Mouse (Mus musculus): Measurements from ENCODE around the gene Ankrd13d.
A peak's percentile ranks its signal among the peaks of the same experiment; 100 is the strongest.

The Ankrd13d gene

DNA sequence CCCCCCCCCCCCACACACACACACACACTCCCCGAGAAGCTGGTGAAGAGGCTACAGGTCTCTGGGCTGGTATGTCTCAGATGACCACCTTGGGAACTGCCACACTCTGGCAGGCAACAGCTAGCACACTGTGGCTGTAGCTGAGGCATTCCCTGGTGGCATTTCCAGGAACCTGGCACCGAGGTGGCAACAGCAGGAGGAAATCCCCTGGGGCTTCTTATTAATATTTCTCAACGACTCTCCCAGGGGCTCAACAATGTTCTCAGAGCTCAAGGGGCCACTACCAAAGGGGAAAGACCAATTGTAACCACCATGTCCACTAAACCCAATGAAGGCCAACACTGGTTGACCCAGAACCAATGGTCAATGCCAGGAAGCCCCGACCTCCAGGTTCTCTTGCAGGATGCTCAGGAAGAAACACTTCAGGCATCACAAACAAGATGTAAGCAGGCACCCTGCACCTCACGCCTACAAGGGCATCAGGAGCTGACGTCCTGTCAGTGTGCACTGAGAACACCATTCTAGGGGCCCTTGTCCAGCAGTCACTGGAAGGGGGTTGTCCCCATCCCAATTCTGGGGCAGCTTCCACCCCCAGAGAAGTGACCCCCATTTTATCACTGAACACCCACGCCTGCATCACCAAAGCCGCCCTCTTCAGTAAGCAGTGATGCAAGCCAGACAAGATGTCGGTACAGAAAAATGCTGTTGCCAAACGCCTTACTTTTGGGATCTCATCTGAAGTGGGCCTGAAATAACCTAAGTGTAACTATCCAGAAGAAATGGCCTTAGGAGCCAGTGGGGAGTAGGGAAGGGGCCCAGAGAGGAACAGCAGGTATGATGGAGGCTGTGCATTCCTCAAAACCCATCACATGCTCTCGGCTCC is 18.2 kb upstream of the Ankrd13d start:
- DNase-seq (ENCODE audit: low spot score) = no peak

DNA sequence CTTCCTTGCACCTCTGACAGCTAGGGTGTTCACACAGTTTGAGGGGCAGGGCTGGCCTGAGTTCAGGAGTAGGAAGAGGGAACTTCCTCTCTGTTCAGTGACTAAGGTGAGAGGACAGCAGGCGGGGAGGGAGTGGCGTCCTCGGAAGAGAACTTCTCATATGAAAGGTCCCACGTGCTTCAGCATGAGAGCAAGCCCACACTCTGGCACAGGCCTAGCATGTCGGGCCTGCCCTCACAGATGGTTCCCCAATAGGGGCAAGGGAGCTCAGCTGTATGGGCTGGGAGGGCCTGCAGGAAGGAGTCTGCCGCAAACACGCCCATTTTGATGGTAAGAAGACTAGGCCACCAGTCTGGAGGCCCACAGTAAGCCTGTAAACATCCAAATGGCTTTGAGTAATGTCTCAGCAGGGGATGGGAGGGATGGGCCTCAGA is 17.4 kb upstream of the Ankrd13d start:
- no peak for DNase-seq (ENCODE audit: low spot score)

DNA sequence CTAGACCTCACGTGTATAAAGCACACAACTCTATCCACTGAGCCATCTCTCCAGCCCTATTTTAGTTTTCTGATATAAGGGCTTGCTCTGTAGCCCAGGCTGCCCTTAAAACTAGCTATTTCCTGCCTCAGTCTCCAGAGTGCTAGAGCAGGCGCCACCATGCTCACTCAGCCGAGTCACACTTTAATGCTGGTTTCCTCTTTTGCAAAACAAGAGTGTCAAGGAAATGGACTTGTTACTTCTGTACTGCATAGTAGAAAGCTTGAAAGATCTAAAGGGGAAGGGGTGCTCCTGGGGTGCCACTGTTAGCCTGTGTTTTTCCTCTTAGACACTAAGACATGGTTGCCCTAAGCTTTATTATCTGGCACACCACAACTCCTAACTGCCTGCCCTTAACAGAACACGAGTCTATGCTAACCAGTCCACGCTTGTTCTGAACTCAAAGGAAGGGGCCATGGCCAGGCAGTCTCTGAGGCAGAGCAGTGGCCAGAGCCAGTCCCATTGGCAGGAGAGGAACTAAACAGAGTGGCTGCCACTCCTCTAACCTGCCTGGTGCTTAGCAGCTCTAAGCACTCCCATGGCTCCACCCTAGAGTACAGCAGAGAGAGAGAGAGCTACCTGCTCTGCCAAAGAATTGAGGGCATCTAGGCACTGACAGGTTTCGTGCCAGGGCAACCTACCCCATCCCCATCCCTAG is 16.8 kb upstream of the Ankrd13d start:
- no peak for DNase-seq (ENCODE audit: low spot score)

DNA sequence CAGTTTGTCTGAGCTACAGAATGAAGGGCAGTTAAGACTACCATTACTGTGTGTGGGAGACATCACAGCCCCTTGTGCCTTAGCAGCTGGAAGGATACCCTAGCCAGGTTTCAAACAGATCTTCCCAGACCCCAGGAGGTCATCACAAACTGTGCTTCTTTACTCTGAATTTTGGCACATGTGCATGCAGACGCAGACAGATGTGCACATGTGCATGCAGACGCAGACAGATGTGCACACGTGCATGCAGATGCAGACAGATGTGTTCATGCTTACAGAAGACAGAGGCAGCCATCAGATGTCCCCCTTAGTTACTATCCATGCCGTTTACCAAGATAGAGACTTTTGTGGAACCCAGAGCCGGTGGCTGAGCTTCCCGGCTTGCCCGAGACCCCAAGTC is 16.2 kb upstream of the Ankrd13d start:
- no peak for DNase-seq (ENCODE audit: low spot score)

DNA sequence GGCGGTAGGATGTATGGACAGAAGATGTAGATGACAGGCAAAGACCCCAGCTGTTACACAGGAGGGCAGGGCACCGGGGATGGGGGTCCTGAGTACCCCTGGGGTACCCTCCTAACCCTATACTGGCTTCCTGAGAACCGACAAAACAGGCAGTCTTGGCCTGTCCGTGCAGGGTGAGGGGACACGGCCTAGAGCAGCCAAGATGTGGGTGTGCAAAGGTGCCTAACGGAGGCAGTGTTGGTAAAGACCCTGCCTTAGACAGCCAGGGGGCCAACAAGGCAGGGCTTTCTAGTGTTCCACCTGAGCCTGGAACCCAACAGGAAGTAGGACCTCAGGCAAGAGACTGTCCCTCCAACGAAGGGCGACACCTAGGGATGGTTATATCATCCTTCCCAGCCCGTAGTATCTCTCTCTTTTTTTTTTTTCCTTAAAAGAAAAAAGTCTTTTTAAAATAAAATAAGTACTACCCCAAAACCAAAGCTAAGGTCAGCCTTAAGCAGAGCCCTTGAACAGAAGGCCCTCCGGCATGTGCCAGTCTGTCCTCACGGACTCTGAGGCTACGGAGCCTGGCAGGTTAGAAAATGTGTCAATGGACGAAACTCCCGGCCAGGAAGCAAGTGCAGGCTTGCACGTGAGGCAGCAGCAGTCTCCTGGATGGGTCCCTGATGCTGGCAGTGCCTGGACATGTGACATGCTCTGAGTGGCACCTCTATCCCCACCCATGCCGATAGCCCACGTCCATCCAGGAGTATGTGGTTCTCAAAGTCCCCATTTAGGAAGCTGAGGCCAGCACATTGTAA is 15.6 kb upstream of the Ankrd13d start:
- no peak for DNase-seq (ENCODE audit: low spot score)

DNA sequence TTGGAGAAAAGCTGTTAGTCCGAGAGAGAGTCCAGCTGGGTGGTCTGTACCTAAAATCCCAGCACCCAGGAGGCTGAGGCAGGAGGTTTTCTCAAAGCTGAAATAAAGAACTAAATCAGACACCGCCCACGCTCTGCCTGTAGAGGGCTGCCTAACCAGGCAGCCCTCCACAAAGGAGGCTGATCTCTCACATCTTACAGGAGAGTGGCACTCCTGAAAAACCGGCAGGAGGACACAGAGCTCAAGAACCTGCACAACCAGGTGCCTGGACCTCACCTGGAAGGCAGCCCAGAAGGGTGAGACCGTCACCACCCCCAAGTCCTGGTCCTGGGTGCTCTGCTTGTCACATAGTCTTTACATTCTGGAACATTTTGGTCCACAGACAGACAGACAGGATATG is 14.9 kb upstream of the Ankrd13d start:
- no peak for DNase-seq (ENCODE audit: low spot score)

DNA sequence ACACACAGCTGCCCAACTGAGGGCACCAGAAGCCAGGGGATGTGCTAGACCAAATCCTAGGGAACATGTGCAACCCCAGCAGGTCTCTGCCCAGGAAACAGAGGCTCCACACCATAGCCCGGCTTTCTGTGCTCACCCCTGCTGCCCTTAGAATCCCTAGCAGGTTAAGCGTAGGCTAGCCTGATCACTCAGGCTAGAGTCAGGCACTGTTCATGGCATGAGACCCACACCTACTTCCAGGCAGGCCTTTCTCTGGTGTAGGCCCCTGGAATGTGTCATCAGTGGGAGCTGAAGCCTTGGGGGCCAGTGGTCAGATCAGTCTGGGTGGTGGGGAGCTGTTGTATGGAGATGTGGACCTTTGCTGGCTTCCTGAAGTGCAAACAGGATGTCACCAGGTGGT is 13.7 kb upstream of the Ankrd13d start:
- DNase-seq (ENCODE audit: low spot score) = no peak

DNA sequence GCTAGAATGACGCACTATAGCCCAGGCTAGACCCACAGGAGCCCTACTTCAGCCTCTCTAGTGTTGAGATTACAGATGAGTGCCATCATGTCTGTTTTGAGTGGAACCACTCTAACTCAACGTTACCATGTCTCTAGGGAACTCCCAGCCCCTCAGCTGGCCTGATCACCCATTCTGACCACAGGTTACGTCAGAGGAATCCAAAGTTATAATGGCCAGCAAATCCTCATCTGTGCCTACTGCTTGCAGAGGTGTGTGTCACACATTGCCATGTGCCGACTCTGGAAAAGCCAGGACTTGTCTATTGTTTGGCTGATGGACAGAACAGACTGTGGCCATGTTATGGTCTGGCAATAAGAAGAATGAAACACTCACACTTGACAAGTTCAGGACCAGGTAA is 12.5 kb upstream of the Ankrd13d start:
- no peak for DNase-seq (ENCODE audit: low spot score)

DNA sequence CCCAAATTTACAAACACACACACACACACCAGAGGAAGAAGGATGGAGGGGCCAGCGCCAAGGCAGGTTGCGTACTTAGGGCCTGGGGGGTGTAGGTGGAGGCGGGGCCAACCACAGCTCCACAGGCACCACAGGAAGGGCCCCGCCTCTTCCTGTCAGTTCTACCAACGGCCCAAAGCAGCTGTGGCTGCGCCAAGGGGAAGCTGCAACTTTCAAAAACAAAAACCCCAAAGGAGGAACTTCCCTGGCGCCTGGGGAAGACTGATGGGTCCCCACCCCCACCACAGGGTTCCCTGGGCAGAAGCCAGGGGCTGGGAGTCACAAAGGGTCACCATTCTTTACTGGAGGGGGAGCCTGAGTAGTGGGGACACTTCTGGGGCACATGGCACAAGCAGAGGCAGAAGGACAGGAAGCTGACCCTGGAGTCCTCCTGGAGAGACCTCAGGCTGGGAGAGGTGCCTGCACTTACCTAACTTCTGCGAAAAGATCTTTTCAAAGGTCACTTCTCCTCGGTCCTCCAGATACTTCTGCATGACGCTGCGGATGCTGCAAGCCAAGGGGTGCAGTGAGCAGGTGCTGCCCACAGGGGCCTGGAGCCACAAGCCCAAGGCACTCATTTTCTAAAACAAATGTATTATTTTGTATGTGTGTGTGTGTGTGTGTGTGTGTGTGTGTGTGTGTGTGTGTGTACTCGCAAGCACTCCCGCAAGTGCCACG is 11.6 kb upstream of the Ankrd13d start:
- no peak for DNase-seq (ENCODE audit: low spot score)

DNA sequence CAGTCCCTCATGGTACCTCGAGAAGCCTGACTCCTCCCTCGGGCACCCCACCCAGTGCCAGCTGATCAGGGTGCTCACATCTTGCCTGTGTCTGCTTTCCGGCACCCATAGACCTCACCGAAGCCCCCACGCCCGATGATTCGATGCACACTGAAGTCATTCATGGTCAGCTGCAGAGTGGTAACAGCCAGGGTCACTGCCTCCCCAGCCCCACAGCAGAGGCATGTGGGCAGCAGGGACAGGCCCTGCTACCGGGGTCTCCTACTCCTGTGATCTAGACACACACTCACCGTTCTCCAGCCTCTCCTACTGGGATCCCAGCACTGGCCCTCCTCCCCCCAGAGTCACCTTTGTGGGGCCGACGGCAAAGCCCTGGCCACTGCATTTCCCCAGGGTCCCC is 8.2 kb upstream of the Ankrd13d start:
- DNase-seq (ENCODE audit: low spot score) = no peak

DNA sequence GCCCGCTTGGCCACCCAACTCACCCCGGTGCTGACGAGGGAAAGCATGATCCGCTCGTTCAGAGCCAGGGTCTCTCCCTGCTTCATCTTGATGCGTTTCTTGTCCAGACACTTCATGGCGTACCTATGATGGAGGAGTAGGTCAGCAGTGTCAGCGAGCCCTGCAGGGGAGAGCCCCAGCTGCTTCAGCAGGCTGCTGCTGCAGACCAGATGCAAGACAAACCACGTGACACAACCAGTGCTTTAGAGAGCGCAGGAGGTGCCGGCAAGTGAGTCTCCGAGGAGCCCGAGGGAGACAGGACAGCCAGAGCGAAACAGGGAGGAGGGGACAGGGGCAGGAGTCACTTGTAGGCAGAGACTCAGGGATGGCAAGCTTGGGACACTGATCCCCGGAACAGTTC is 7.8 kb upstream of the Ankrd13d start:
- DNase-seq (ENCODE audit: low spot score) = no peak

DNA sequence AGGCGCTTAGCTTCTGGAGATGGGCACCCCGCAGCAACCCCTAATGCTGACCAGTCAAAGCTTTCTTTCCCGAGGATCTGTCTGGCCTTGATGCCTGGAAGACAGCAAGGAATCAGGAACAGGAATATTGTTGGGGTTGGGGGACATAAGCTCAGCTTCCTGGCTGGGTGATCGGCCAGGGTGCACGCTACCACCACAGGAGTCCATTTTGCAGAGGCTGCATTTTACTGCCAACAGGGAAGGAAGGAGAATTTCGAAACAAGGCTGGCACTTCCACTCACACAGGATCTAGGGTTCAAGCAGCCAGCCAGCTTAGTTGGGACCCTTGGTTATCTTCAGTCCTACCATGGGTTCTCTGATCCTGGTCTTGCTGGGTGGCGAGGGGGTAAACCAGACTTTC is 716 bp upstream of the Ankrd13d start:
- no peak for DNase-seq (ENCODE audit: low spot score)

DNA sequence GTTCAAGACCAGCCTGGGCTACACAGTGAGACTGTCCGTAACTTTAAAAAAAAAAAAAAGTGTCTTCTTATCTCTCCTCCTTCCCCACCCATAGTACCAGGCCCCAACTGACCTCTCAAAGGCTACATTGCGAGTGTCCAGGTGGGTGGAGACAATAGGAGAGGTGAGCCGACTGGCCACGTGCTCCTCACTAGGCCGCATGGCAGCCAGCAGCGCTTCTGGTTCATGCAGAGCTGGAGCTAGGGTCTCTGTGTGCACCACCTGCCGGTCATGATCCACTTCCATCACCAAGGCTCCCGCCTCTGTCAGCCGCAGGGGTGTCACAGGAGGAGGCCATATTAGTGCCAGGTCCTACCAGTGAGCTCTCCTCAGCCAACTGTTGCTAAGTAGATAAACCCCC is 2.5 kb downstream of the Ankrd13d start:
- no peak for DNase-seq (ENCODE audit: low spot score)

DNA sequence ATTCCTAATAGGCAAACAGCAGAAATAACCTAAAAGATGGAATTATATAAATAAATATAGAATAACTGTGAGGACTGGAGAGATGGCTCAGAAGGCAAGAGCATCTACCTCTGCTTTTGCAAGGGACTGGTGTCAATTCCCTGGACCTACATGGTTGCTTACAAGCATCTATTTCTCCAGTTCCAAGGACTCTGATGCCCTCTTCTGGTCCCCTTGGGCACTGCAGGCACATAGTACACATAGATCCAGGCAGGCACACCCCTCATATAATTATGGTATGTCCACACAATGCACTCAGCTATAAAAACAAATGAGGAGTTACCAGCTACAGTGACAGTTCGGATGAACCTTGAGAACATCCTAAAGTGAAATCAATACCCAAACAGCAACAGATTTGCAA is 3.5 kb downstream of the Ankrd13d start:
- DNase-seq (ENCODE audit: low spot score) = no peak

DNA sequence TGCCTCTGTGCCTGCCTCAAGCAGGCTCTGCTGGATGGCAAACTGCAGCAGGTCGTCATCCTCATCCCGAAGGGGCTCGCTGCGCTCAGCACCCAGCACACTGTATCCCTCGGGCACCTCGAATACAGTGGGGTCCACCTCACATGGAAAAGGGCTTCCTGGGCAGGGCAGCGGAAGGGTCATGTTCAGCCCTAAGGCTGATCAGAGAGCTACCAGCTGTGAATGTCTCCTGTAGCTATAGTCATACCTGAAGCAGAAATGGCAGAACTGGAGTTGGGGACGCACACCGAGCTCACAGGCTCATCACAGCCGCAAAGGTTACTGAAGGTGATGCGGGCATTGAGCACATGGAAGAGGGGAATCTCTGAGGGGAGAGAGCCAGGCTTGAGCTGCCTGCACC is 12.0 kb downstream of the Ankrd13d start:
- DNase-seq (ENCODE audit: low spot score) = no peak

DNA sequence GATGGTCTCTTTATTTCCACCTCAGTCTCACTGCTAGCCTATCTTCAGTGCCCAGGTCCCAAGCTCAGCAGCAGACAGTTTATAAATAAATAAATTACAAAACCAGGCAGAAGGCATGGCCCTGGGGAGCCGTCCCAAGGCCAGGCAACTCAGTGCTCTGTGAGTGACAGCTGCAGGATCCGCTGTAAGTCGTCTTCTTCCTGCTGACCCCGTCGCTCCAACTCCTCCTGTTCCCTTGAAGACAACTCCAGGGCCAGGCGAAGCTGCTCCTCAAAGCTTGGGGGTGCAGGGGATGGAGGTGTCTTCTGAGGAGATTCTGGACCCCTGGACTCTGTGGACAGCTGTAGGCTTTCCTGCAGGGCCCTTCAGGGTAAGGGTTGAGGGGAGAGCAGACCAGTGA is 12.8 kb downstream of the Ankrd13d start:
- no peak for DNase-seq (ENCODE audit: low spot score)

DNA sequence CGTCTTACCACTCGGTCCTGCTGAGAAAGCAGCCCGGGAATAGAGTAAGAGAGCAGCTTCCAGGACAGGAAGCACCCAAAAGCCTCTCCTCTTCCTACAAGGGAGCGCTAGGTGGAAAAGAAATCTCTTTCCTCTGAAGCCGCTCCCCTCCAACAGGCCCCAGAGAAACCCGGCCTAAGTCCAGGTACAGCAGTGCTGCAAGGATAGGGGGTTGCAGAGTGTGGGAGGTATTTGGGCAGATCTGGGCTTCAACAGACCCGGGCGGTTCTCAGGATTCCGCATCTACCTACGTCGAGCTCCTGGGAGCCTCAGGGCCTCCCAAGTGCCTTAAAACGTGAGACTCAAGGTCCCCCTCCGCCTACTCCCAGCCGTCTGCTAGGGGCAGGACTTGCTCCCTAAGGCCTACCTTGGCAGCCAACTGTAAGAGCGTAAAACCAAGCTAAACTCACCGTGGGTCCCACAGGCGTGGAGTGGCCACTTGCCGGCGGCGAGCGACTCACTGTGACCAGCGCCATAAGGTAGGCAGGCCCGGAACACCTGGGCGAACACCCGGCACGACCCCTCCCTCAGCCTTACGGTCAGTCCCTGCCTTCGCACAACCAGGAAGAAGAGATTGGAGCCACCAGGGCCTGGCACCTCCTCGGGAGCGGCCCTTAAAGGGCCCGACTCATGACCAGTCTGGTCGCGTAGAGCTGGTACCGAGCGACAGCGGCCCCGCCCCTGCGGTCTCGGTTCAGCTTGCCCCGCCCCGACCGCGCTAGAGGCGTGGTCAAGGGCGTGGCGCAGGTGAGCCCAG is 14.2 kb downstream of the Ankrd13d start, which contains the start of gene Ssh3:
Gene Ssh3, minus strand, starts transcription at position 615 of the 796 bp plus-strand sequence.
- peak; percentile 65 for DNase-seq (ENCODE audit: low spot score)

DNA sequence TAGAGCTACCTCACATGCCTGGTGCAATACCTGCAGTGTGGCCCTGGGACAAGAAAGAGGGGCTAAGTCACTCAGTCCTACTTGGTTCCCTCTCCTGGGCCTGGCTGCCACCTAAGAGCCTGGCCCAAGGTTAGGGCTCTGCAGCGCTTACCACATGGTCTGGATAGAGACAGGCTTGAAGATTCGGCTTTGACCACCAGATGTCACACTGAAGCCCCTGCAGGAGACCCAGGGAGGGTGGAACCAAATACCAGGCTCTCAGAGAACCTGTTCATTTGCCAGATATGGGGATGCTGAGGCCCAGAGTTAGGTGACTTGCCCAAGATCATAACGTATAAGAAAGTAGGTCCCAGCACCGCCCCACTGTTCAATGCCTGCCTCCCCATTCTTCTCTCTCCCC is 17.0 kb downstream of the Ankrd13d start:
- DNase-seq (ENCODE audit: low spot score) = no peak

DNA sequence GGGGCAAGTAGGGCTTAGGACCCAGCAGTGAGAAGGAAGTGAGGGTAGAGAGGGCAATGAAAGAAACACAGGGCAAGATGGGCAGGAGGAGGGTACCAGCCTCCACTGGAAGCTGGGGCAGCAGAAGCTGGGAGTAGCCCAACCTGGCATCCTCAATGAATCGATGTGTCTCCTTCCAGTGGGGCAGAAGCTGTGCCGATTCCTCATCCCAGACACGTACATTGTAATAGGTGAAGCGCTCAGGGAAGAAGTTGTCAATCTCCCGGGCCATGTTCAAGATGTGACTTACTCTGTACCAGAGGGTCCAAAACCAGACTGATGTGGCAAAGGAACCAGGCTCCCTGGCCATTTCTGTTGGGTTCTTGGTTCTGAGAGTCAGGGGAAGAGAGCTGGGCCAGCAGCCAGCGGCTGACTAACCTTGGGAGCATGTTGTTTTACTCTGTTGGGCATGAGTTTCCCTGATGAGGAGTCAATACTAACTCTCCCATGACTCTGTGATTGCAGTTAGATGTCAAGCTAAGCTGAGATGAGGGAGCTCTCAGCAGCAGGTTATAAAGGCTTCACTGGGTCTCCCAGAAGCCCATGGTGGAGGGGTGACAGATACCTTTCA is 18.7 kb downstream of the Ankrd13d start:
- DNase-seq (ENCODE audit: low spot score) = no peak

DNA sequence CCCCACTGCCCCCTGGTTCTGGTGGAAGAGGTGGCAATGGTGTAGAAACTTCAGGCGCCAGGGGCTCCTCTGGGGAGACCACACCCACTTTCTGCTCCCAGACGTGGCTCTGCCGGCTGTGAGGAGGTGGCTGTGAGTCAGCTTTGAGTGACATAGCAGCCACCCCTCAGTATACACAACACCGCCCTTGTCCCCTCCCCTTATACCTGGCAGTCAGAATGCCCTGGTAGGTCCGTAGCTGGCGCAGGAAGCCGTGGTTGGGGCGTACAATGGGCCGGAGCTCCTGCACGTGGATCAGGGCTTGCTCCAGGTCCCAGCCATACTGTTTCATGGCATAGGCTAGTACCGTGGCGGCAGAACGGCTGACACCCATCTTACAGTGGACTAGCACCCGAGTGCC is 19.2 kb downstream of the Ankrd13d start:
- peak; percentile 6 for DNase-seq (ENCODE audit: low spot score)

DNA sequence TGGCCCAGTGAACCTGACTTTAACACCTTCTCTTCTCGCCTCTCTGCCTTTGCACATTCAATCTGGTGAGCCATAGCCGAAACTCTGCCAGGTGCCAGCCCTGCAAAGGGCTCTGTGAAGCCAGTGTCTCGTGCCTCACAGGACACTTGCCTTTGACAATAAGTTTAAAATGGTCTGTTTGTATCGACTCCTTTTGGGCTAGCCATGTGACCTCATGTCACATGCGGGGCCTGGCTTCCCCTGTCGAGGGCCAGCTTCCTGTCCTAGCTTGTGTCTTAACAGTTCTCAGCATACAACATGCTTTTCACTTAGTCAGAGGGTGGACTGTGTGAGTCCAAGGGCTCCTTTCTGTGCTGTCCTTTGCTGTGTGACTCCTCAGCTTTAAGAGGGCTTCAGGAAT is 20.2 kb downstream of the Ankrd13d start:
- peak; percentile 5 for DNase-seq (ENCODE audit: low spot score)
